Mouse (Mus musculus) stomach, postnatal 0 days (tissue): ENCODE data around the gene Ift172.

Experiments used
- CTCF ChIP-seq: IDR thresholded peaks from 2 replicates; pipeline ENCODE4 v1.5.1; 2016; ENCODE audit warnings: antibody characterized with exemption, low read depth, mild to moderate bottlenecking, moderate library complexity
- EP300 ChIP-seq: optimal IDR thresholded peaks from 2 replicates; pipeline ENCODE3; 2016; ENCODE audit warnings: antibody characterized with exemption

DNA sequence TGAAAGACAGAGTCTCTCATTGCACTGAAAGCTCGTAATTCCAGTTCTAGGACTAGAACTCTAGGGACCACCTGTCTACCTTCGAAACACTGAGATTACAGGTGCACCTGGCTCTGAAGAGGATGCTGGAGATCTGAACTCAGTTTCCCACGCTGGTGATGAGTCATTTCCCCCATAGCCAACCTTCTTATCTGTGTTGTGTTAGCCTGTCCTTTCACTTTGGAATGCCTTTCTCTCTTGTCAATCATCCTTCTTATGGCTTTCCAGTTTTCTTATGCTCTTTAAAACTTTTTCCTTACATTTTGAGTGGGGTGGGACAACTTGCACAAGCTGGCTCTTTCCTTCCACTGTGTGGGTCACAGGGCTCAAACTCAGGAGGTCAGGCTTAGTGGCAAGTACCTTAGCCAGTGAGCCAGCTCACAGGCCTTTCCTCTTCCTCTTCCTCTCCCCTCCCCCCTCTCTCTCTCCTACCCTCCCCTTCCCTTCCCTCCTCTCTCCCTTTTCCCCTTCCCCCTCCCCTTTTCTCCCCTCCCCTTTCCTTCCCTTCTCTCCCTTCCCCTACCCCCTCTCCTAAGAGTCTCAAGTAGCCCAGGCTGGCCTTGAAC, 1.2 kb downstream of the Ift172 start:
- TF ChIP-seq EP300, result no peak
- no peak for TF ChIP-seq CTCF
